Mouse (Mus musculus) neural tube, embryonic 12.5 days (tissue): ENCODE results near the gene Bckdha. TPM values are rescaled to one million over a fixed set of nuclear protein-coding genes. Genes with fewer than 3 reads are reported as not detected.

Experiments
- ATAC-seq: fragments of 200-750 bp; cut with Nextera tagmentation; 2 replicates; pipeline ENCODE4 v1.8.0; 2017; ENCODE audit warnings: low read depth, mild to moderate bottlenecking, moderate TSS enrichment, moderate library complexity; ENCODE audit not compliant: low FRiP score
- H3K27ac ChIP-seq: fragments of 300-500 bp; sonication (generic); 2 replicates; pipeline ENCODE4 v1.5.1; 2016
- H3K27me3 ChIP-seq: fragments of 300-500 bp; sonication (generic); replicated peaks from 2 replicates; pipeline ENCODE4 v1.6.1; 2016; ENCODE audit warnings: mild to moderate bottlenecking
- H3K36me3 ChIP-seq: fragments of 300-500 bp; sonication (generic); 2 replicates; pipeline ENCODE4 v1.6.1; 2016; ENCODE audit warnings: mild to moderate bottlenecking
- H3K4me1 ChIP-seq: fragments of 300-500 bp; sonication (generic); 2 replicates; pipeline ENCODE4 v1.6.1; 2016
- H3K4me2 ChIP-seq: fragments of 300-500 bp; sonication (generic); replicated peaks from 2 replicates; pipeline ENCODE4 v1.6.1; 2016; ENCODE audit warnings: mild to moderate bottlenecking
- H3K4me3 ChIP-seq: fragments of 300-500 bp; sonication (generic); 2 replicates; pipeline ENCODE4 v1.5.1; 2016
- H3K9ac ChIP-seq: fragments of 300-500 bp; sonication (generic); 2 replicates; pipeline ENCODE4 v1.6.1; 2016; ENCODE audit warnings: mild to moderate bottlenecking
- H3K9me3 ChIP-seq: fragments of 300-500 bp; sonication (generic); 2 replicates; pipeline ENCODE4 v1.6.1; 2016; ENCODE audit warnings: mild to moderate bottlenecking
- WGBS: fragments of 180-500 bp; shearing (Covaris S2); methylation state at CpG from one replicate; pipeline ENCODE4 v1.1.7; 2016; 5-methylcytosine and 5-hydroxymethylcytosine counted together
- polyA plus RNA-seq: library from polyadenylated mRNA; unstranded; fragments of >200 nt; fragmentation: Nextera tagmentation; extraction: Ambion mirVana; gene quantifications from 2 replicates; pipeline ENCODE4 v1.2.1, GENCODE M21; 2016

Bckdha gene
- polyA plus RNA-seq, 1 experiment from 2014 or later = 48.4 TPM

GRCm38 (mm10) chr7:25591226-25591625 is 67.6 kb downstream of the Bckdha start:
- no peak overlapping the region for H3K9ac ChIP-seq
- ATAC-seq = no peak
- no peak overlapping the region for H3K27ac ChIP-seq
- no peaks in the 10 kb centered on the region for H3K4me1 ChIP-seq
- H3K36me3 ChIP-seq = no peaks in the 10 kb centered on the region
- H3K9me3 ChIP-seq = no peaks in the 10 kb centered on the region
- H3K4me2 ChIP-seq = no peak overlapping the region
- WGBS = 77% methylated on average over 2 of the region's 2 CpGs
- H3K27me3 ChIP-seq = no peaks in the 10 kb centered on the region
- no peak overlapping the region for H3K4me3 ChIP-seq

- H3K9ac ChIP-seq = no peak overlapping the region
- no peaks in the 10 kb centered on the region for H3K27me3 ChIP-seq
- H3K4me2 ChIP-seq = no peak overlapping the region
- H3K4me1 ChIP-seq = no peaks in the 10 kb centered on the region
- no peak overlapping the region for H3K27ac ChIP-seq
- H3K4me3 ChIP-seq = no peak overlapping the region
- no peaks in the 10 kb centered on the region for H3K9me3 ChIP-seq
- no peaks in the 10 kb centered on the region for H3K36me3 ChIP-seq
- no peak for ATAC-seq
- 83% methylated on average over 9 of the region's 9 CpGs for WGBS
Measured at GRCm38 (mm10) chr7:25585351-25586204, 73.2 kb downstream of the Bckdha start.

DNA sequence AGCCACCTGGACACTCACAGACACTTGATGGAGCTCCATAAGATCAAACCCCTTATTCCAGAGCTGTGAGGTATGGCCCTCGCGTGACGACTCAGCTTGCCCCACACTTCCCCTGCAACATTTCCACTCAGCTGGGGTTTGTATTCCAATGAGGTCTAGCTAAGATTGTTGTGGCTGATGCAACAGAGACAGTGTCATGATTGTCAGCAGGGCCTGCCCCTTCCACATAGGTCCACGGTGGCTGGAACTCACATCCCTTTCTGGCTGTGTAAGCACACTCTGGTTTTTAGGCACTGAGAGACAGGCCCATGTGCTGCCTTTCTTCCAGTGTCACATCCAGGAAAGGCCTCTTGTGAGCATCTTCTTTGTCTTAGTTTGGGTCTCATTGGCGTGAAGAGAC is 74.1 kb downstream of the Bckdha start:
- H3K9me3 ChIP-seq = no peaks in the 10 kb centered on the region
- no peak overlapping the region for H3K4me3 ChIP-seq
- H3K27me3 ChIP-seq = no peaks in the 10 kb centered on the region
- no peak overlapping the region for H3K4me2 ChIP-seq
- H3K4me1 ChIP-seq = no peaks in the 10 kb centered on the region
- no peak overlapping the region for H3K27ac ChIP-seq
- ATAC-seq = no peak
- 83% methylated on average over 5 of the region's 5 CpGs for WGBS
- no peaks in the 10 kb centered on the region for H3K36me3 ChIP-seq
- H3K9ac ChIP-seq = no peak overlapping the region

DNA sequence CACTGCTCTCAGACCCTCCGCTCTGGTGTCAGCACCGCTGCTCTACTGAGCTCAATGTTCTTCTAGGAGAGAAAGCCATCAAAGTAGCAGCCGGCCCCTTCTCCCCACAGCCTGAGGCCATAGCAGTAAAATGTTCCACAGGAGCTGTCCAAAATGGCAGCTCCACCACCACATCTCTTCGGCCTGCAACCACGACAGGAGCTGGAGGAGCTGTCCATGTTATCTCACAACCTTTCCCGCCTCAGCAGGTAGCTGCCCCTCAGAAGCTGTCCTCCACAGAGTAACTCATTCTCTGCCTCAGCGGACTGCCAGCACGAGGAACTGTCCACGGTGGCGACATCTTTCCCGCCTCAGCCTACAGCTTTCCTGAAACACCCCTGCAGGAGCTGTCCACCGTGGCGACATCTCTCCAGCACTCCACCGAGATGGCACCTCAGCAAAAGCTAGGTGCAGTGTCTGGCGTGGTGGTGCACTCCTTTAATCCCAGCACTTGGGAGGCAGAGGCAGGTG is 76.4 kb downstream of the Bckdha start:
- no peaks in the 10 kb centered on the region for H3K36me3 ChIP-seq
- WGBS = 88% methylated on average over 15 of the region's 15 CpGs

More for the DNA sequence above, 76.4 kb downstream of the Bckdha start:
- H3K9me3 ChIP-seq = no peaks in the 10 kb centered on the region
- no peak overlapping the region for H3K27ac ChIP-seq
- no peaks in the 10 kb centered on the region for H3K27me3 ChIP-seq
- no peak for ATAC-seq
- H3K4me2 ChIP-seq = no peak overlapping the region
- H3K9ac ChIP-seq = no peak overlapping the region
- no peak overlapping the region for H3K4me3 ChIP-seq
- H3K4me1 ChIP-seq = no peaks in the 10 kb centered on the region

Other genes starting within 250 kb of the Bckdha start
- 0.37 and 0.53 TPM in 2 replicates for gene Cxcl17, start 246.1 kb downstream of the Bckdha start, polyA plus RNA-seq
- gene Ceacam1, start 181.4 kb downstream of the Bckdha start, polyA plus RNA-seq = 0.78 and 1.3 TPM in 2 replicates
- gene Ceacam2, start 119.1 kb downstream of the Bckdha start, polyA plus RNA-seq = not detected in 2 replicates
- not detected in 2 replicates for gene Erich4, start 43.1 kb downstream of the Bckdha start, polyA plus RNA-seq
- gene Dmac2, start 39.6 kb downstream of the Bckdha start, polyA plus RNA-seq = 27.5 and 31.2 TPM in 2 replicates
- 1.8 and 2.7 TPM in 2 replicates for gene B3gnt8, start 32.3 kb downstream of the Bckdha start, polyA plus RNA-seq
- 54.7 and 55.2 TPM in 2 replicates for gene Exosc5, start 183 bp upstream of the Bckdha start, polyA plus RNA-seq
- gene Tmem91, start 16.2 kb upstream of the Bckdha start, polyA plus RNA-seq = 3.4 and 5.7 TPM in 2 replicates
- gene B9d2, start 21.8 kb upstream of the Bckdha start, polyA plus RNA-seq = 34.8 and 35.7 TPM in 2 replicates
- gene Tgfb1, start 28.0 kb upstream of the Bckdha start, polyA plus RNA-seq = 2.4 and 2.6 TPM in 2 replicates
- 31.3 and 34.0 TPM in 2 replicates for gene Ccdc97, start 60.1 kb upstream of the Bckdha start, polyA plus RNA-seq
- 64.7 and 67.0 TPM in 2 replicates for gene Hnrnpul1, start 95.8 kb upstream of the Bckdha start, polyA plus RNA-seq
- 33.0 and 35.7 TPM in 2 replicates for gene Axl, start 129.7 kb upstream of the Bckdha start, polyA plus RNA-seq
- gene Cyp2s1, start 157.9 kb upstream of the Bckdha start, polyA plus RNA-seq = 2.9 and 4.0 TPM in 2 replicates
- not detected in 2 replicates for gene Cyp2b10, start 238.6 kb upstream of the Bckdha start, polyA plus RNA-seq